Mouse (Mus musculus) MEL (cell line): ENCODE data around the gene Qrsl1.
A peak's percentile ranks its signal among the peaks of the same experiment; 100 is the strongest.

Experiments used
- CTCF ChIP-seq, 3 experiments: IDR thresholded peaks in 2 of 3; conservative IDR thresholded peaks in 1 of 3; 2 replicates each; pipeline ENCODE4 v1.5.1; 2011 to 2012; ENCODE audit warnings: low read length in 3 of 3, low read depth in 2 of 3, mild to moderate bottlenecking in 2 of 3, improper control_type of control experiment in 1 of 3, inconsistent platforms in 1 of 3, mixed read lengths in 1 of 3, moderate library complexity in 1 of 3; ENCODE audit not compliant: control insufficient read depth in 1 of 3, insufficient read depth in 1 of 3, poor library complexity in 1 of 3, severe bottlenecking in 1 of 3
- NELFE ChIP-seq: IDR thresholded peaks from 2 replicates; pipeline ENCODE4 v1.6.1; 2011; ENCODE audit warnings: low read depth, low read length, improper control_type of control experiment
- POLR2A ChIP-seq, 2 experiments: IDR thresholded peaks; 2 replicates each; pipeline ENCODE4 v1.6.1; 2011 to 2012; ENCODE audit warnings: low read length in 2 of 2, mild to moderate bottlenecking in 2 of 2, control low read depth in 1 of 2, improper control_type of control experiment in 1 of 2, low read depth in 1 of 2, moderate library complexity in 1 of 2; ENCODE audit not compliant: control insufficient read depth in 1 of 2, insufficient read depth in 1 of 2, poor library complexity in 1 of 2
- ZC3H11A ChIP-seq: IDR thresholded peaks from 2 replicates; pipeline ENCODE4 v1.6.1; 2012; ENCODE audit warnings: low read depth, mild to moderate bottlenecking, inconsistent platforms, low read length, improper control_type of control experiment

DNA sequence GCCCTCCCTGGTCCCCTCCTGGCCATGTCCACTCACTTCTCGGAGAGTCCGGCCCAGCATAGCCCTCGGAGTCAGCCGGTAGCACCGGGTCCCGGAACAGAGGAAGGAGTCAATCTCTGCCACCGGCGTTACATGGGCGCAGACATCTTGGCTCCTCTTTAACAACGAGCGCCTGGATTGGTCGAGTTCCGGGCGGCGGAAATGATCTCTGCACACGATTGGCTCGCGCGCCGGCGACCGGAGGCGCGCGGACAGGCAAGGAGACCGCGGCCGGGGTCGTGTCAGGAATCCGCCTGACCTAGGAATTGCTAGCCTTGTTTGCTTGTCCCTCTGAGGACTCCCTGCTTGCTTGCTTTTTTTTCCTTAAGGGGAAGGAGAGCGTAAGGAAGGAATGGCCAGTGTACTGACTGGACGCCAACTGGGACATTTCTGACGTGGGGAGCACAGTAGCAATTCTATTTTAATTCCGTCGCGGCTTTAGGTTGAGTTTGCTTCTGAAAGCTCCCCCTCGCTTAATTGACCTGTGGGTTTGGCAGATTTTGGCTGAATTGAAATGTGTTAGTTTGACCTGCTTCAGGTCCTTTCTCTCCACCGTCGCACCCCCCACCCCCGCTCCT, at the start of gene Qrsl1, which contains the start of gene Rtn4ip1:
- TF ChIP-seq ZC3H11A (no peak), POLR2A (IDR thresholded peaks at IDR 0.05; ENCODE audit: control insufficient read depth in 1 of 2, insufficient read depth in 1 of 2, low read depth in 1 of 2, low read length in 2 of 2, poor library complexity in 1 of 2) (peak; percentile 43 to 80; a peak in 3 of 4 replicates), NELFE (peak; percentile 49; the same call in 1 of the 2 replicates), CTCF (IDR thresholded peaks at IDR 0.05 in 2 of 3, conservative IDR thresholded peaks at IDR 0.05 in 1 of 3; ENCODE audit: control insufficient read depth in 1 of 3, insufficient read depth in 1 of 3, low read depth in 2 of 3, low read length in 3 of 3, poor library complexity in 1 of 3, severe bottlenecking in 1 of 3) (no peak)
